Mouse (Mus musculus) spleen, adult 2 months (tissue): ENCODE data around the gene Slc35g2.

Experiments
- CTCF ChIP-seq: fragments of 200-500 bp; IDR thresholded peaks from 2 replicates; pipeline ENCODE4 v1.5.1; 2011; ENCODE audit warnings: mild to moderate bottlenecking, inconsistent platforms; ENCODE audit not compliant: insufficient read depth, insufficient read length, insufficient replicate concordance; ENCODE audit errors: extremely low read depth
- POLR2A ChIP-seq: fragments of 200-500 bp; IDR thresholded peaks from 2 replicates; pipeline ENCODE4 v1.6.1; 2011; ENCODE audit warnings: low read depth, low read length, inconsistent platforms

DNA sequence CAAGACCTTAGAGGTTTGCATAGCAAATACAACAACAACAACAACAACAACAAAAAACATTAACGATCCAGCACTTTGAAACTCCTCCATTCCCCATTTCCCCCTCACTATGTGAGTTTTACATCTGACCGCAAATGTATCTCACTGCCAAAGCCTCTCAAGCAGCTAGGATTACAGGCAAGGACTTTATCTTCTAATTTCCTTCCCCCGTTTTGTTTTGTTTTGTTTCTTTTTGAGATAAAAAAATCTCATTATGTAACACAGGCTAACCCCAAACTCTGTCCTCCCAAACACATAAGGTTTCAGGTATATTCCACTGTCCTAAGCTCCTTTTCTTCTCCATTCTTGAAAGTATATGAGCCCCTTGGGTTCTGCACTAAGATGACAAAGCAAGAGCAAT lies 36.2 kb downstream of the Slc35g2 start:
- no peak for TF ChIP-seq CTCF
- no peak for TF ChIP-seq POLR2A
